Mouse (Mus musculus) neural tube, embryonic 10.5 days (tissue): Measurements from ENCODE around the gene Fbxo31.
A peak's percentile ranks its signal among the peaks of the same experiment; 100 is the strongest.

Experiments
- DNase-seq: peaks from one replicate; pipeline ENCODE4 v3.0.0-alpha.2; 2017; ENCODE audit warnings: low spot score; ENCODE audit errors: extremely low spot score

Fbxo31 gene

GRCm38 (mm10) chr8:121553831-121554475 lies 24.7 kb downstream of the Fbxo31 start:
- no peak for DNase-seq

GRCm38 (mm10) chr8:121552506-121552905 lies 26.1 kb downstream of the Fbxo31 start:
- no peak for DNase-seq

GRCm38 (mm10) chr8:121551065-121551985 lies 27.3 kb downstream of the Fbxo31 start:
- no peak for DNase-seq

- DNase-seq = no peak
Observed at GRCm38 (mm10) chr8:121550056-121550455, 28.6 kb downstream of the Fbxo31 start.

- peak; percentile 82 for DNase-seq
Observed at GRCm38 (mm10) chr8:121547132-121547531, 31.5 kb downstream of the Fbxo31 start.

GRCm38 (mm10) chr8:121544936-121545335 lies 33.7 kb downstream of the Fbxo31 start:
- no peak for DNase-seq

GRCm38 (mm10) chr8:121544276-121544785 lies 34.3 kb downstream of the Fbxo31 start, which contains the start of gene 1700018B08Rik:
Gene 1700018B08Rik, minus strand, starts transcription at chr8:121544320.
- DNase-seq = no peak

GRCm38 (mm10) chr8:121542901-121543300 lies 35.7 kb downstream of the Fbxo31 start:
- DNase-seq = no peak

GRCm38 (mm10) chr8:121541862-121542261 lies 36.7 kb downstream of the Fbxo31 start:
- DNase-seq = no peak

GRCm38 (mm10) chr8:121532381-121532780 lies 46.2 kb downstream of the Fbxo31 start:
- DNase-seq = peak; percentile 66

- no peak for DNase-seq
Observed at GRCm38 (mm10) chr8:121530639-121531038, 48.0 kb downstream of the Fbxo31 start.

- DNase-seq = no peak
Observed at GRCm38 (mm10) chr8:121528790-121529189, 49.8 kb downstream of the Fbxo31 start.

GRCm38 (mm10) chr8:121527751-121528150 lies 50.9 kb downstream of the Fbxo31 start:
- no peak for DNase-seq

- no peak for DNase-seq
Observed at GRCm38 (mm10) chr8:121526811-121527550, 51.6 kb downstream of the Fbxo31 start.

GRCm38 (mm10) chr8:121525111-121525818 lies 53.3 kb downstream of the Fbxo31 start:
- DNase-seq = no peak

GRCm38 (mm10) chr8:121513429-121513828 lies 65.2 kb downstream of the Fbxo31 start:
- DNase-seq = peak; percentile 89

GRCm38 (mm10) chr8:121511751-121512150 lies 66.9 kb downstream of the Fbxo31 start:
- DNase-seq = no peak
